Comparison of ENCODE assay signal across 11 mouse cellular contexts in the genomic region with DNA sequence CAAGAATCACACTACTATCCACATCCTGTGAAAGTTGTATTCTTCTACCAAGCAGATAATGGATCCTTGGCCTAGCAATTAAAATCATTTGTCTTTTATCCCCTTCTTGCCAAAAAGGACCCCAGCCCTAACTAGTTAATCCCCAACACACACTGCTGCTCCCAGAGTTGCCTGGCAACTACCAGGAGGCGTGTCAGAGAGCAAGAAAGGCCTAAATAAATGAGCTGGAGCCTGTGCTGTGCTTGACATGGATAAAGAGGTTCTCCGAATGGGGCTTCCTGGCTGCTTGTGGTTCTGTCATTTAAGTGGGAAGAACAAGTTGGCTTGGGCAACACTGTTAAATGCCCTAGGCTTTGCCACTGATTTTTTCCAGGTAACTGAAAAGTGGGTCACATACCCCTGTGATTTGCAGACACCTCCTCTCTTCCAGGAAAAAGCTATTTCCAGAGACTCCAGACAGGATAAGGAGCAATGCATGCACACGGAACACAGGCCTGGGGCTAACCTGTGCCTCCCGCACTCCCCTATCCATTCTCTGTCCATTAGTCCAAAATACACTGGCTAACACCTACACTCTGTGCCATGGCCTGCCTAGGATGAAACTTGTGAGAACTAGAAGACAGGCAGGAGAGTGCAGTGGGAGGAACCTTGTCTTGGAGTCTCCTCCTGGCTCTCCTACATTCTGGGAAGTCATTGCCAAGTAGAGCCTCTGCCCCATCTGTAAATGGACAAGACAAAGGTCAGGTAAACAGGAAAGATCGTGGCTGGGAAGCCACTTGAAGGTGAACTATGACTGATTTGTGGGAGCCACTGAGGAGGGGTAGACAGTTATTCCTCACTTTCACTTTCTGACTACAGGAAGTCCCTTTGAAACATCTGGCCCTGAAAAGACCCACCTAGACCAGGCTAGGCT.
DNase-seq lines count a peak whose midpoint lies in the region; ATAC-seq and TF ChIP-seq lines count a peak whose summit lies in the region.
"Had no signal": no experiment of that assay in that cellular context is flagged by ENCODE, and none has a peak within 500 bp of the region (broad histone marks: within the 10 kb centered on the region; RNA-seq: fewer than 3 reads in every experiment).

No protein-coding gene starts in this region.

- no peaks in the 10 kb centered on the region for H3K79me2 ChIP-seq in liver, adult 2 months (ENCODE audit: control insufficient read depth, insufficient read depth, low read length)

- TF ChIP-seq CTCF in liver, adult 2 months (IDR thresholded peaks at IDR 0.05; ENCODE audit: low read depth, low read length): no peak
- no peak for TF ChIP-seq CTCF in liver, postnatal 0 days (IDR thresholded peaks at IDR 0.05; ENCODE audit: low read depth)

- H3K27me3 ChIP-seq in liver, adult 2 months (ENCODE audit: control insufficient read depth, insufficient read depth, low read length): no peaks in the 10 kb centered on the region
- no peaks in the 10 kb centered on the region for H3K27me3 ChIP-seq in liver, postnatal 0 days (ENCODE audit: insufficient read depth, low read length)
- no peaks in the 10 kb centered on the region for H3K27me3 ChIP-seq in forebrain, embryonic 11.5 days (ENCODE audit: control insufficient read depth, insufficient read depth, low read length)
- H3K27me3 ChIP-seq in neural tube, embryonic 15.5 days (replicated peaks): no peaks in the 10 kb centered on the region

- ATAC-seq in liver, postnatal 0 days: no peak
- ATAC-seq in forebrain, embryonic 11.5 days (replicated peaks; ENCODE audit: low FRiP score): peak; percentile 92
- ATAC-seq in neural tube, embryonic 15.5 days (ENCODE audit: low FRiP score): peak; percentile 78; the same call in 1 of the 2 replicates

- no peak overlapping the region for H3K9ac ChIP-seq in liver, adult 2 months (ENCODE audit: low read depth, low read length)
- H3K9ac ChIP-seq in liver, postnatal 0 days (replicated peaks): no peak overlapping the region
- H3K9ac ChIP-seq in forebrain, embryonic 11.5 days (ENCODE audit: low read length): no peak overlapping the region
- H3K9ac ChIP-seq in neural tube, embryonic 15.5 days (replicated peaks): no peak overlapping the region
- H3K9ac ChIP-seq: liver, embryonic 14.5 days had no signal

- no peak overlapping the region for H3K4me3 ChIP-seq in liver, adult 2 months (ENCODE audit: insufficient read depth, low read depth, low read length)
- H3K4me3 ChIP-seq in liver, postnatal 0 days (ENCODE audit: low read depth, low read length): no peak overlapping the region
- no peak overlapping the region for H3K4me3 ChIP-seq in forebrain, embryonic 11.5 days (ENCODE audit: low read depth, low read length)
- no peak overlapping the region for H3K4me3 ChIP-seq in neural tube, embryonic 15.5 days (replicated peaks)

- no peak overlapping the region for H3K27ac ChIP-seq in liver, adult 2 months (replicated peaks; ENCODE audit: insufficient read depth, low read depth, low read length)
- no peak overlapping the region for H3K27ac ChIP-seq in liver, postnatal 0 days (ENCODE audit: low read depth)
- peak overlapping the region; percentile 82; the same call in 1 of the 2 replicates for H3K27ac ChIP-seq in forebrain, embryonic 11.5 days (ENCODE audit: low read depth, low read length)
- H3K27ac ChIP-seq in neural tube, embryonic 15.5 days (replicated peaks): 0 out of 2 replicates have a peak overlapping the region, but pooled peaks have one; percentile 33
- H3K27ac ChIP-seq: liver, embryonic 14.5 days had no signal

- TF ChIP-seq EP300 in liver, postnatal 0 days (IDR thresholded peaks at IDR 0.05; ENCODE audit: low read depth): no peak

- no peaks in the 10 kb centered on the region for H3K9me3 ChIP-seq in liver, postnatal 0 days (ENCODE audit: low read length)
- H3K9me3 ChIP-seq in forebrain, embryonic 11.5 days (ENCODE audit: control insufficient read depth, low read length): no peaks in the 10 kb centered on the region
- no peaks in the 10 kb centered on the region for H3K9me3 ChIP-seq in neural tube, embryonic 15.5 days (replicated peaks)

- H3K36me3 ChIP-seq in liver, adult 2 months (ENCODE audit: control insufficient read depth, insufficient read depth, low read length): peaks cover 5% of the 10 kb centered on the region; the same call in 1 of the 2 replicates
- no peaks in the 10 kb centered on the region; the same call in 1 of the 2 replicates for H3K36me3 ChIP-seq in liver, postnatal 0 days (replicated peaks; ENCODE audit: insufficient read depth, low read length)
- no peaks in the 10 kb centered on the region for H3K36me3 ChIP-seq in forebrain, embryonic 11.5 days (ENCODE audit: control insufficient read depth, insufficient read depth, low read length)
- peaks cover 8% of the 10 kb centered on the region; the same call in 1 of the 2 replicates for H3K36me3 ChIP-seq in neural tube, embryonic 15.5 days

- H3K4me2 ChIP-seq in liver, postnatal 0 days (ENCODE audit: low read depth, low read length): no peak overlapping the region
- H3K4me2 ChIP-seq in forebrain, embryonic 11.5 days (ENCODE audit: low read depth, low read length, severe bottlenecking): no peak overlapping the region
- no peak overlapping the region for H3K4me2 ChIP-seq in neural tube, embryonic 15.5 days

- no peaks in the 10 kb centered on the region for H3K4me1 ChIP-seq in liver, adult 2 months (ENCODE audit: control insufficient read depth, insufficient read depth, low read length)
- no peaks in the 10 kb centered on the region for H3K4me1 ChIP-seq in liver, postnatal 0 days (ENCODE audit: insufficient read depth)
- peaks cover 13% of the 10 kb centered on the region; the same call in 1 of the 2 replicates for H3K4me1 ChIP-seq in forebrain, embryonic 11.5 days (replicated peaks; ENCODE audit: control insufficient read depth, insufficient read depth, low read length)
- no peaks in the 10 kb centered on the region for H3K4me1 ChIP-seq in neural tube, embryonic 15.5 days

- no peak for TF ChIP-seq POLR2A in liver, adult 2 months (IDR thresholded peaks at IDR 0.05; ENCODE audit: extremely low read depth, insufficient read depth, low read length)

- peak; percentile 15 for DNase-seq in liver, adult 2 months (ENCODE audit: extremely low read depth, low read depth, low spot score)
- DNase-seq in liver, postnatal 0 days: no peak
- peak; percentile 77 for DNase-seq in forebrain, embryonic 11.5 days (ENCODE audit: low spot score)
- DNase-seq in kidney, postnatal 36 days: peak; percentile 50 to 60
- no peak for DNase-seq in cerebellum, postnatal 36 days
- DNase-seq in heart, adult 9 months (ENCODE audit: low spot score in 2 of 2): no peak
- DNase-seq in gastrocnemius, postnatal 10 days: no peak
- DNase-seq: cerebellum, adult 11-12 months; thymus, postnatal 4 days had no signal

- WGBS in liver, adult 2 months: 77% methylated on average over 5 of the region's 5 CpGs
- WGBS in liver, postnatal 0 days (ENCODE audit: insufficient replicate concordance): 77% methylated on average over 5 of the region's 5 CpGs
- WGBS in forebrain, embryonic 11.5 days: 41% methylated on average over 5 of the region's 5 CpGs
- WGBS in neural tube, embryonic 15.5 days: 51% methylated on average over 5 of the region's 5 CpGs

Comparison
In these comparisons a context has a peak if more than half of its experiments do, and no peak if none do; other contexts are left out.
1. DNase-seq: peak in liver, adult 2 months (single experiment), forebrain, embryonic 11.5 days (single experiment) and kidney, postnatal 36 days (2 of 2); none in liver, postnatal 0 days (single experiment), cerebellum, postnatal 36 days (0 of 2), heart, adult 9 months (0 of 2) and gastrocnemius, postnatal 10 days (single experiment).
2. H3K27ac ChIP-seq: peak in forebrain, embryonic 11.5 days (single experiment) and neural tube, embryonic 15.5 days (single experiment); none in liver, adult 2 months (single experiment) and liver, postnatal 0 days (single experiment).